Mouse (Mus musculus) cerebellum, adult 2 months (tissue): Measurements from ENCODE around the gene Dnajb7.

Source experiments
- CTCF ChIP-seq: fragments of 200-500 bp; IDR thresholded peaks from 2 replicates; pipeline ENCODE4 v1.5.1; 2011; ENCODE audit warnings: low read depth, mild to moderate bottlenecking, control low read depth, low read length, moderate library complexity, borderline replicate concordance; ENCODE audit not compliant: insufficient read depth
- POLR2A ChIP-seq: fragments of 200-500 bp; IDR thresholded peaks from 2 replicates; pipeline ENCODE4 v1.6.1; 2011; ENCODE audit warnings: low read length, control low read depth, borderline replicate concordance; ENCODE audit not compliant: insufficient read depth

DNA sequence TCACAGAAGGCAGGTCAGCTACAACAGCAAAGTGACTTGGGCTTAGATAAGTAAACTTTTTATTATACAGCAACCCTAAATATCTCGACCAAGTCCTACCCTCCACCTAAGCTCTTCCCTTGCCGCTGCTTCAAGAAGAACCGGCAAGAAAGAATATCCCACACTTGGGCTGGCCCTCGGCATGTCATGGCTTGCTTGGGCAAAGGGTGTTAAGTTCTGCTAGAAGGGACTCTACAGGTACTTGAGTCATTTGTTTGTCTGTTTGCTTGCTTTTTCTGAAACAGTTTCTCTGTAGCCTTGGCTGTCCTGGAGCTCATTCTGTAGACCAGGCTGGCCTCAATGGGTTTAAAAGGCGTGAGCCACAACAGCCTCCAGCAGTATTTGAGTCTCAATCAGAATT, 51.2 kb downstream of the Dnajb7 start:
- TF ChIP-seq POLR2A (no peak), CTCF (no peak)
